Mouse (Mus musculus): ENCODE measurements around the gene Slc5a6. TPM values are rescaled to one million over a fixed set of nuclear protein-coding genes. Genes with fewer than 3 reads are reported as not detected.
A peak's percentile ranks its signal among the peaks of the same experiment; 100 is the strongest.

Slc5a6 gene
- 8.0 and 8.6 TPM in 2 replicates for polyA plus RNA-seq (2014; fragmentation: Nextera tagmentation; extraction: Ambion mirVana)

- peak within 1 kb of the TSS; percentile 89 for H3K9ac ChIP-seq (ENCODE audit: low read length)
- peak within 1 kb of the TSS; percentile 68 for H3K4me3 ChIP-seq (ENCODE audit: low read depth, low read length)
- H3K27me3 ChIP-seq (ENCODE audit: control insufficient read depth, insufficient read depth, low read length): no peaks in the 10 kb centered on the region
- peak; percentile 24; the same call in 1 of the 2 replicates for ATAC-seq (ENCODE audit: insufficient number of reproducible peaks, low FRiP score, low TSS enrichment, low read depth)
- peak; percentile 68 for DNase-seq (ENCODE audit: low spot score)
- H3K9me3 ChIP-seq (ENCODE audit: control insufficient read depth, low read length): no peaks in the 10 kb centered on the region
- H3K27ac ChIP-seq (replicated peaks; ENCODE audit: low read depth, low read length): peak within 1 kb of the TSS; percentile 85
- WGBS: under 1% methylated on average over 23 of the region's 23 CpGs
- peak within 1 kb of the TSS; percentile 65 for H3K4me2 ChIP-seq (ENCODE audit: low read depth, severe bottlenecking)
- no peaks in the 10 kb centered on the region for H3K36me3 ChIP-seq (ENCODE audit: control insufficient read depth, insufficient read depth, low read length)
- H3K4me1 ChIP-seq (ENCODE audit: control insufficient read depth, insufficient read depth, low read length): 0 out of 2 replicates have a peak, but pooled peaks cover 5% of the 10 kb centered on the region
These were observed at the start of gene Slc5a6 for GRCm38 (mm10) chr5:31048763-31049641. Gene Slc5a6 (minus strand): TSS chr5:31048924.

- no peak overlapping the region for H3K9ac ChIP-seq (ENCODE audit: low read length)
- peaks cover 10% of the 10 kb centered on the region for H3K4me1 ChIP-seq (ENCODE audit: control insufficient read depth, insufficient read depth, low read length)
- H3K4me2 ChIP-seq (ENCODE audit: low read depth, severe bottlenecking): no peak overlapping the region
- peaks cover 65% of the 10 kb centered on the region for H3K27me3 ChIP-seq (ENCODE audit: control insufficient read depth, insufficient read depth, low read length)
- H3K27ac ChIP-seq (replicated peaks; ENCODE audit: low read depth, low read length): no peak overlapping the region
- H3K9me3 ChIP-seq (ENCODE audit: control insufficient read depth, low read length): no peaks in the 10 kb centered on the region
- H3K4me3 ChIP-seq (ENCODE audit: low read depth, low read length): no peak overlapping the region
- WGBS: 27% methylated on average over 11 of the region's 11 CpGs
- no peaks in the 10 kb centered on the region for H3K36me3 ChIP-seq (ENCODE audit: control insufficient read depth, insufficient read depth, low read length)
- DNase-seq (ENCODE audit: low spot score) (no peak), ATAC-seq (ENCODE audit: insufficient number of reproducible peaks, low FRiP score, low TSS enrichment, low read depth) (no peak)
These were observed 47.2 kb upstream of the Slc5a6 start for GRCm38 (mm10) chr5:31095711-31096480.

GRCm38 (mm10) chr5:31094799-31095691, 46.3 kb upstream of the Slc5a6 start:
- WGBS: under 1% methylated on average over 59 of the region's 59 CpGs
- Histone ChIP-seq H3K4me2 (ENCODE audit: low read depth, severe bottlenecking) (peak overlapping the region; percentile 33), H3K27me3 (ENCODE audit: control insufficient read depth, insufficient read depth, low read length) (peaks cover 74% of the 10 kb centered on the region), H3K4me3 (ENCODE audit: low read depth, low read length) (peak overlapping the region; percentile 5; the same call in 1 of the 2 replicates), H3K27ac (replicated peaks; ENCODE audit: low read depth, low read length) (no peak overlapping the region), H3K9ac (ENCODE audit: low read length) (no peak overlapping the region), H3K4me1 (ENCODE audit: control insufficient read depth, insufficient read depth, low read length) (peaks cover 10% of the 10 kb centered on the region), H3K36me3 (ENCODE audit: control insufficient read depth, insufficient read depth, low read length) (no peaks in the 10 kb centered on the region), H3K9me3 (ENCODE audit: control insufficient read depth, low read length) (no peaks in the 10 kb centered on the region)
- ATAC-seq (ENCODE audit: insufficient number of reproducible peaks, low FRiP score, low TSS enrichment, low read depth) (no peak), DNase-seq (ENCODE audit: low spot score) (peak; percentile 49)

- Histone ChIP-seq H3K4me2 (ENCODE audit: low read depth, severe bottlenecking) (0 out of 2 replicates have a peak overlapping the region, but pooled peaks have one; percentile 13), H3K27me3 (ENCODE audit: control insufficient read depth, insufficient read depth, low read length) (peaks cover 80% of the 10 kb centered on the region), H3K27ac (replicated peaks; ENCODE audit: low read depth, low read length) (no peak overlapping the region), H3K4me1 (ENCODE audit: control insufficient read depth, insufficient read depth, low read length) (peaks cover 10% of the 10 kb centered on the region), H3K4me3 (ENCODE audit: low read depth, low read length) (peak overlapping the region; percentile 5; the same call in 1 of the 2 replicates), H3K9ac (ENCODE audit: low read length) (no peak overlapping the region), H3K9me3 (ENCODE audit: control insufficient read depth, low read length) (no peaks in the 10 kb centered on the region), H3K36me3 (ENCODE audit: control insufficient read depth, insufficient read depth, low read length) (no peaks in the 10 kb centered on the region)
- WGBS: 2% methylated on average over 29 of the region's 29 CpGs
- ATAC-seq (ENCODE audit: insufficient number of reproducible peaks, low FRiP score, low TSS enrichment, low read depth) (no peak), DNase-seq (ENCODE audit: low spot score) (peak; percentile 65)
These were observed 45.5 kb upstream of the Slc5a6 start for GRCm38 (mm10) chr5:31094100-31094798.

- Histone ChIP-seq H3K9ac (ENCODE audit: low read length) (no peak overlapping the region), H3K4me3 (ENCODE audit: low read depth, low read length) (peak overlapping the region; percentile 35), H3K27me3 (ENCODE audit: control insufficient read depth, insufficient read depth, low read length) (peaks cover 83% of the 10 kb centered on the region), H3K36me3 (ENCODE audit: control insufficient read depth, insufficient read depth, low read length) (no peaks in the 10 kb centered on the region), H3K4me2 (ENCODE audit: low read depth, severe bottlenecking) (peak overlapping the region; percentile 45), H3K27ac (replicated peaks; ENCODE audit: low read depth, low read length) (no peak overlapping the region), H3K9me3 (ENCODE audit: control insufficient read depth, low read length) (no peaks in the 10 kb centered on the region), H3K4me1 (ENCODE audit: control insufficient read depth, insufficient read depth, low read length) (peaks cover 10% of the 10 kb centered on the region)
- ATAC-seq (ENCODE audit: insufficient number of reproducible peaks, low FRiP score, low TSS enrichment, low read depth) (0 out of 2 replicates have a peak, but pooled peaks have one; percentile 42), DNase-seq (ENCODE audit: low spot score) (peak; percentile 56)
- under 1% methylated on average over 52 of the region's 54 CpGs for WGBS
These were observed 44.7 kb upstream of the Slc5a6 start for GRCm38 (mm10) chr5:31093151-31094041.

DNA sequence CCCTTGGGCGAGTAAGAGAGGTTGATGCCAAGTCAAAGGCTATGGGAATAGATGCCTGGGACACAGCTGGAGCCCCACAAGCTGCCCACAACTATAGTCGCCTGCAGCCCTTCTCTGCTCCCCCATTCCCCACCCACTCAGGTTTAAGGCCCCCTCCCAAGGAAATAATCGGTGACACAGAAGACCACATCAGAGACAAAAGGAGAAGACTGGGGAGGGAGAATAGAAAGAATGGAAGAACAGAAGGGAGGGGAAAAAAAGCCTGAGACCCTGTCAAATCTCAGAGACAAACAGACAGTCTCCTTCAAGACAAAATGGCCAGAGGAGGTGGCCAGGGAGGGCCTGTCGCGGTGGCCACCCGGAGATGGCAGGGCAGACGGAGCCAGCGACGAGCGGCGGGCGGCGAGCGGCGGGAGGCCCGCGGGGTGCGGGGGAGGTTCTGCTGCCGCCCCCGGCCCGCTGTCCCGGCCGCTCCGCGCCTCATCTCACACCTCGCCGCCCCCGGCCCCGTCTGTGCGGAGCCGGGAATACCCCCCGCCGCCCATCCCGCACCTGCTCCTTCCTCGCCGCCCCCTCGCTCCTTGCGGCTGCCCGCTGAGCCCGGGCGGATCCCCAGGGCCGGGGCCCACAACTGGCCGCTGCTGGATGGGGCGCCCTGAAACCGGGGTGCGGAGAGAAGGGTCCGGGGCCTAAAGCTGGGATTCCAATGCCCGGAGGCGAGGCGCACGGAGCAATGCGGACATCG, 43.7 kb upstream of the Slc5a6 start:
- no peak overlapping the region for H3K27ac ChIP-seq (replicated peaks; ENCODE audit: low read depth, low read length)
- DNase-seq (ENCODE audit: low spot score) (peak; percentile 27), ATAC-seq (ENCODE audit: insufficient number of reproducible peaks, low FRiP score, low TSS enrichment, low read depth) (no peak)
- no peaks in the 10 kb centered on the region for H3K9me3 ChIP-seq (ENCODE audit: control insufficient read depth, low read length)
- WGBS: 2% methylated on average over 52 of the region's 53 CpGs
- no peak overlapping the region for H3K9ac ChIP-seq (ENCODE audit: low read length)
- peaks cover 78% of the 10 kb centered on the region for H3K27me3 ChIP-seq (ENCODE audit: control insufficient read depth, insufficient read depth, low read length)
- H3K4me2 ChIP-seq (ENCODE audit: low read depth, severe bottlenecking): peak overlapping the region; percentile 45
- H3K4me3 ChIP-seq (ENCODE audit: low read depth, low read length): peak overlapping the region; percentile 35
- no peaks in the 10 kb centered on the region for H3K36me3 ChIP-seq (ENCODE audit: control insufficient read depth, insufficient read depth, low read length)
- peaks cover 10% of the 10 kb centered on the region for H3K4me1 ChIP-seq (ENCODE audit: control insufficient read depth, insufficient read depth, low read length)

Data from limb, embryonic 11.5 days (tissue).